Mouse (Mus musculus): ENCODE measurements around the gene Hspb7. TPM values are rescaled to one million over a fixed set of nuclear protein-coding genes. Genes with fewer than 3 reads are reported as not detected.

Gene Hspb7
- polyA plus RNA-seq (2016; fragmentation: Nextera tagmentation; extraction: Ambion mirVana), result not detected in 2 replicates

GRCm38 (mm10) chr4:141420192-141420829 is at the start of gene Hspb7:
TSS of gene Hspb7 (plus strand) at chr4:141420779.
- Histone ChIP-seq H3K36me3 (replicated peaks) (no peaks in the 10 kb centered on the region), H3K4me3 (replicated peaks) (no peak within 1 kb of the TSS), H3K9me3 (no peaks in the 10 kb centered on the region), H3K9ac (no peak within 1 kb of the TSS), H3K27ac (no peak within 1 kb of the TSS), H3K4me2 (no peak within 1 kb of the TSS), H3K27me3 (peaks cover 30% of the 10 kb centered on the region), H3K4me1 (0 out of 2 replicates have a peak, but pooled peaks cover 3% of the 10 kb centered on the region)
- ATAC-seq (ENCODE audit: low FRiP score), result no peak
- 69% methylated on average over 9 of the region's 9 CpGs for WGBS

GRCm38 (mm10) chr4:141372426-141372825 is 48.2 kb upstream of the Hspb7 start:
- no peak overlapping the region for H3K4me2 ChIP-seq
- peaks cover 9% of the 10 kb centered on the region for H3K4me1 ChIP-seq
- no peak for ATAC-seq (ENCODE audit: low FRiP score)
- H3K4me3 ChIP-seq (replicated peaks), result no peak overlapping the region
- no peaks in the 10 kb centered on the region for H3K36me3 ChIP-seq (replicated peaks)
- no peak overlapping the region for H3K9ac ChIP-seq
- H3K27ac ChIP-seq, result no peak overlapping the region
- peaks cover 36% of the 10 kb centered on the region for H3K27me3 ChIP-seq
- no peaks in the 10 kb centered on the region for H3K9me3 ChIP-seq
- 98% methylated on average over 5 of the region's 5 CpGs for WGBS

- H3K4me1 ChIP-seq, result peaks cover 13% of the 10 kb centered on the region
- H3K9me3 ChIP-seq, result no peaks in the 10 kb centered on the region
- H3K36me3 ChIP-seq (replicated peaks), result no peaks in the 10 kb centered on the region
- no peak overlapping the region for H3K9ac ChIP-seq
- peaks cover 50% of the 10 kb centered on the region for H3K27me3 ChIP-seq
- no peak for ATAC-seq (ENCODE audit: low FRiP score)
- H3K4me3 ChIP-seq (replicated peaks), result no peak overlapping the region
- no peak overlapping the region for H3K27ac ChIP-seq
- no peak overlapping the region for H3K4me2 ChIP-seq
- WGBS, result 62% methylated on average over 8 of the region's 8 CpGs
These were observed 40.9 kb upstream of the Hspb7 start for GRCm38 (mm10) chr4:141379674-141380073.

- Histone ChIP-seq H3K27ac (no peak overlapping the region), H3K4me3 (replicated peaks) (peak overlapping the region; percentile 35), H3K27me3 (peaks cover 56% of the 10 kb centered on the region), H3K36me3 (replicated peaks) (no peaks in the 10 kb centered on the region), H3K4me2 (peak overlapping the region; percentile 64), H3K9ac (peak overlapping the region; percentile 47), H3K4me1 (peaks cover 13% of the 10 kb centered on the region), H3K9me3 (no peaks in the 10 kb centered on the region)
- ATAC-seq (ENCODE audit: low FRiP score), result no peak
- under 1% methylated on average over 21 of the region's 25 CpGs for WGBS
These were observed 38.2 kb upstream of the Hspb7 start for GRCm38 (mm10) chr4:141382406-141382805.

DNA sequence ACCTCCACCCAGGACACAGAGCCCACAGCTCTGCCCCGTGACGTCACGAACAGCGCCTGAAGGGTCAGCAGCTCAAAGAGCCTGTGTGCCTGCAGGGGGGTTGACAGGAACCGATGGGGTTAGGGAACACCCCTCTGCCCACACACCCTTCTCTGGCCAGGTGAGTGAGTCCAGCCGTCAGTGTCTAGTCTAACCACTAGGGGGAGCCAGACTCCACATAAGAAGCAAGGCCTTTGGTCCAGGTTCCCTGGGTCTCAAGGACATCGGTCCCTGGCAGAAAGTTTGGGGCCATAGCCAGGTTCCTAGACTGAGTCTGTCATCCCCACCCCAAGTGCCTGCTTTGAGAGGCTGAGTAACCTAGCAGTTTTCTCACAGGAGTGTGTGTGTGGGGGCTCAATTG is 35.3 kb upstream of the Hspb7 start:
- ATAC-seq (ENCODE audit: low FRiP score), result 0 out of 2 replicates have a peak, but pooled peaks have one; percentile 36
- Histone ChIP-seq H3K4me2 (no peak overlapping the region), H3K27ac (no peak overlapping the region), H3K4me1 (peaks cover 13% of the 10 kb centered on the region), H3K4me3 (replicated peaks) (no peak overlapping the region), H3K36me3 (replicated peaks) (no peaks in the 10 kb centered on the region), H3K9ac (no peak overlapping the region), H3K27me3 (peaks cover 57% of the 10 kb centered on the region), H3K9me3 (no peaks in the 10 kb centered on the region)
- WGBS, result 2% methylated on average over 7 of the region's 7 CpGs

DNA sequence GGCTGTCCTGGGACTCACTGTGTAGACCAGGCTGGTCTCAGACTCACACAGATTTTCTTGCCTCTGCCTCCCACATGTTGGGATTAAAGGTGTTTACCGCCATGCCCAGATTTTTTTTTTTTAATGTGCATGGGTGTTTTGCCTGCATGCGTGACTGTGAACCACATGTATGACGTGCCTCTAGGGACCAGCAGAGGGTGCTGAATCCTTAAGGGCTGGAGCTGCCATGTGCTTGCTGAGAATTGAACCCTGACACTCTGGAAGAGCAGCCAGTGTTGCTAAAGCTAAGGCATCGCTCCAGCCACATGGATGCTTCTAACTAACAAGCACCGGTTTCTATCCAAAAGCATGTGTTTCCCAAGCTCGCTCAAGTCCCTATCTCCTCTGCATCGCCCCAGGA is 34.4 kb upstream of the Hspb7 start:
- peaks cover 13% of the 10 kb centered on the region for H3K4me1 ChIP-seq
- no peak overlapping the region for H3K4me2 ChIP-seq
- ATAC-seq (ENCODE audit: low FRiP score), result no peak
- H3K27me3 ChIP-seq, result peaks cover 49% of the 10 kb centered on the region
- no peak overlapping the region for H3K4me3 ChIP-seq (replicated peaks)
- H3K27ac ChIP-seq, result no peak overlapping the region
- H3K36me3 ChIP-seq (replicated peaks), result no peaks in the 10 kb centered on the region
- no peaks in the 10 kb centered on the region for H3K9me3 ChIP-seq
- no peak overlapping the region for H3K9ac ChIP-seq
- WGBS, result 74% methylated on average over 7 of the region's 7 CpGs

- no peak overlapping the region for H3K27ac ChIP-seq
- 17% methylated on average over 5 of the region's 5 CpGs for WGBS
These were observed 33.3 kb upstream of the Hspb7 start for GRCm38 (mm10) chr4:141387093-141387784.

DNA sequence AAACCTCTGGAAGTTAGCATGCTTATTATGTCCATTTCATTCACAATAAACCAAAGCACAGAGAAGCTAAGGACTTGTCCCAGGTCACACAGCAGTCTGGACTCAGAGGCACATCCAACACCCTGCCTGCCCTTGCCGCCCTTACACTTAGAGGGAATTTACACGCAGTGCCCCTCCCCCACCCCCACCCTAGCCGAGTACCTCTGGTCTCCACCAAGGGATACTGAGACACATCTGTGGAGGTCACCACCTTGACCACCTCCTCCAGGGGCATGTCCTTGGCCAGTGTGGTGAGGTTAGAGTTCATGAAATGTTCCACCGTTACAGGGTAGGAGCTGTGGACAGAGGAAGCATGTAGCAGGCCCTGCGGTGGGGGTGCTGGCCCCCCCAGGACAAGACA is 32.6 kb upstream of the Hspb7 start:
- H3K36me3 ChIP-seq (replicated peaks), result no peaks in the 10 kb centered on the region
- 69% methylated on average over 5 of the region's 5 CpGs for WGBS
- H3K4me2 ChIP-seq, result no peak overlapping the region
- H3K9me3 ChIP-seq, result no peaks in the 10 kb centered on the region
- no peak for ATAC-seq (ENCODE audit: low FRiP score)
- H3K4me3 ChIP-seq (replicated peaks), result no peak overlapping the region
- H3K9ac ChIP-seq, result no peak overlapping the region; the same call in 1 of the 2 replicates
- no peak overlapping the region for H3K27ac ChIP-seq
- H3K27me3 ChIP-seq, result peaks cover 43% of the 10 kb centered on the region
- H3K4me1 ChIP-seq, result peaks cover 4% of the 10 kb centered on the region; the same call in 1 of the 2 replicates

More at GRCm38 (mm10) chr4:141387093-141387784, 33.3 kb upstream of the Hspb7 start:
- H3K9ac ChIP-seq, result no peak overlapping the region
- H3K4me1 ChIP-seq, result peaks cover 11% of the 10 kb centered on the region
- 0 out of 2 replicates have a peak, but pooled peaks have one; percentile 28 for ATAC-seq (ENCODE audit: low FRiP score)
- H3K4me3 ChIP-seq (replicated peaks), result no peak overlapping the region
- H3K4me2 ChIP-seq, result no peak overlapping the region
- peaks cover 44% of the 10 kb centered on the region for H3K27me3 ChIP-seq
- no peaks in the 10 kb centered on the region for H3K9me3 ChIP-seq
- no peaks in the 10 kb centered on the region for H3K36me3 ChIP-seq (replicated peaks)

DNA sequence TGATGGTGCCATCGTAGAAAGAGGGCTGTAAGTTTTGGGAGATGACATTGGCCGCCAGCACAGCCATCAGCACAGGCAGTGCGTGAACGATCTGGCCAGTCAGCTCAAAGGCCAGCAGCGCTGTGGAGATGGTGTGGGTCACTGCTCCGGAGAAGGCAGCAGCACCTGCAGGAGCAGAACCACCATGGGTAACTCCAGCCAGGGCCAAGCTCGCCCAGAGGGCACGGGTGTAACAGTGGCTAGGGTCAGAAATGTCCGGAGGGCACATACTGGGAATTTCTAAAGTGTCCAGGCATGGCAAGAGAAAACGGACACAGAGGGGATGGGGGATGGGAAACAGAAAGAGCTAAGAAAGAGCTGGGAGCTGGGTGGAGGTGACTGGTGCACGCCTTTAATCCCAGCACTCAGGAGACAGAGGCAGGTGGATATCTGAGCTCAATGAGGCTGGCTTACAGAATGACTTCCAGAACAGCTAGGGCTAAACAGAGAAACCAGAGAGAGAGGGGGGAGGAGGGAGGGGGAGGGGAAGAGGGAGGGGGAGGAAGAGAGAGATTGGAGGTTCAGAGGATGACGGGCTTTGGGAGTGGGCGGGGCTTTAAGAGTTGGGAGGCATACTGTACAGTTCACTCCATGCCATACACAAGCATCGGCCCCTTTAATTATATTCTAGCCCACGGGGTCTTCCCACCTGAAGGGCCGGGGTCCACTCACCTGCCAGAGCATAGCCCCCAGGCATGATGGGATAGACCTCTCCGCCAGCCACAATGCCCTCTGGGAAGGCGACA is 31.0 kb upstream of the Hspb7 start:
- H3K4me3 ChIP-seq (replicated peaks), result no peak overlapping the region
- H3K4me1 ChIP-seq, result no peaks in the 10 kb centered on the region
- 74% methylated on average over 18 of the region's 18 CpGs for WGBS
- H3K4me2 ChIP-seq, result no peak overlapping the region
- no peaks in the 10 kb centered on the region for H3K36me3 ChIP-seq (replicated peaks)
- no peak overlapping the region for H3K27ac ChIP-seq
- no peak overlapping the region for H3K9ac ChIP-seq
- peaks cover 31% of the 10 kb centered on the region for H3K27me3 ChIP-seq
- no peaks in the 10 kb centered on the region for H3K9me3 ChIP-seq
- no peak for ATAC-seq (ENCODE audit: low FRiP score)

DNA sequence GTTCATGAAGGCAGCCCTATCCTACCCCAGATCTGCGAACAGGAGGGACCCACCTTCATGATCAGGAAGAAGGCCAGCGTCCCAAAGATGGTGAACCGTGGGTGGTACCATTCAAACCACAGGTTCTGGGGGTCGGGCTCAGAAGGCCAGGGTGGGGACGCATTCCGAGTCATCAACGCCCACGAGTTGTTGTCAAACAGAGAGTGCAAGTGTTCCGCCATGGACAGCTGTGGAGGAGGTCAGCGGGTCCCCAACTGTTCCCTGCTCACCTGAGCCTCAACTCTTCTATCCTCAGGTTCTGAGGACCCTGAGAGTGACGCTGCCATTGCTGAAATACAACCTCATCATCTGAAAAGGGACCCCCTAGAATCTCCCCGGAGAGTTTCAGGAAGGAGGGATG is 29.3 kb upstream of the Hspb7 start:
- Histone ChIP-seq H3K4me3 (replicated peaks) (no peak overlapping the region), H3K9me3 (no peaks in the 10 kb centered on the region), H3K27ac (no peak overlapping the region), H3K36me3 (replicated peaks) (no peaks in the 10 kb centered on the region), H3K4me1 (peaks cover 4% of the 10 kb centered on the region), H3K4me2 (no peak overlapping the region), H3K9ac (no peak overlapping the region), H3K27me3 (peaks cover 28% of the 10 kb centered on the region; the same call in 1 of the 2 replicates)
- WGBS, result 78% methylated on average over 12 of the region's 12 CpGs
- ATAC-seq (ENCODE audit: low FRiP score), result no peak

- 22% methylated on average over 16 of the region's 16 CpGs for WGBS
- Histone ChIP-seq H3K4me1 (peaks cover 4% of the 10 kb centered on the region), H3K27ac (no peak overlapping the region), H3K36me3 (replicated peaks) (no peaks in the 10 kb centered on the region), H3K9me3 (no peaks in the 10 kb centered on the region), H3K4me3 (replicated peaks) (no peak overlapping the region), H3K9ac (no peak overlapping the region; the same call in 1 of the 2 replicates), H3K27me3 (peaks cover 36% of the 10 kb centered on the region; the same call in 1 of the 2 replicates), H3K4me2 (peak overlapping the region; percentile 19; the same call in 1 of the 2 replicates)
- ATAC-seq (ENCODE audit: low FRiP score), result no peak
These were observed 25.8 kb upstream of the Hspb7 start for GRCm38 (mm10) chr4:141394751-141395150.

DNA sequence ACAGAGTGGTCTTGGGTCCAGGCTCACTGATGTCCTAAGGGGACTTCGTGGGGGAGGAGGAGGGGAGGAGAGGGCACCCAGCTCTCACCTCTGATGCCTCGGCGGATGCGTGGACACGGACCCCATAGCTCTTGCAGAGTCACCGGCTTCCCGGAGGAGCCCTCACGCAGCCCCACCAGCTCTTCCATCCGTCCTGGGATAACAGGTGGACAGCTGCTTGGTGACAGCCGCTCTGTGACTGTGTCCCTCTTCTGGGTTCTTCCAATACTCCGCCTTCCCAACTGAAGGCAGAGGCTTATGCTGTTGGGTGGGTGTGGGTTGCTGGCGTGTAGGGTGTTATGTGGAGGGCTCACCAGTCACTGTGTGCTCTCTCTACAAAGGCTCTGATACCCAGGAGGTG is 22.7 kb upstream of the Hspb7 start:
- no peak for ATAC-seq (ENCODE audit: low FRiP score)
- no peak overlapping the region for H3K9ac ChIP-seq
- H3K27me3 ChIP-seq, result peaks cover 21% of the 10 kb centered on the region; the same call in 1 of the 2 replicates
- peaks cover 4% of the 10 kb centered on the region for H3K4me1 ChIP-seq
- 81% methylated on average over 12 of the region's 12 CpGs for WGBS
- H3K27ac ChIP-seq, result no peak overlapping the region
- no peak overlapping the region for H3K4me2 ChIP-seq
- H3K4me3 ChIP-seq (replicated peaks), result no peak overlapping the region
- H3K9me3 ChIP-seq, result no peaks in the 10 kb centered on the region
- no peaks in the 10 kb centered on the region for H3K36me3 ChIP-seq (replicated peaks)

All from forebrain, embryonic 12.5 days (tissue).